Mouse (Mus musculus): ENCODE results near the gene Ctdsp2. TPM values are rescaled to one million over a fixed set of nuclear protein-coding genes. Genes with fewer than 3 reads are reported as not detected.

Ctdsp2 gene
- 49.2 and 49.5 TPM in 2 replicates for polyA plus RNA-seq (2016; fragmentation: Nextera tagmentation; extraction: Ambion mirVana)

DNA sequence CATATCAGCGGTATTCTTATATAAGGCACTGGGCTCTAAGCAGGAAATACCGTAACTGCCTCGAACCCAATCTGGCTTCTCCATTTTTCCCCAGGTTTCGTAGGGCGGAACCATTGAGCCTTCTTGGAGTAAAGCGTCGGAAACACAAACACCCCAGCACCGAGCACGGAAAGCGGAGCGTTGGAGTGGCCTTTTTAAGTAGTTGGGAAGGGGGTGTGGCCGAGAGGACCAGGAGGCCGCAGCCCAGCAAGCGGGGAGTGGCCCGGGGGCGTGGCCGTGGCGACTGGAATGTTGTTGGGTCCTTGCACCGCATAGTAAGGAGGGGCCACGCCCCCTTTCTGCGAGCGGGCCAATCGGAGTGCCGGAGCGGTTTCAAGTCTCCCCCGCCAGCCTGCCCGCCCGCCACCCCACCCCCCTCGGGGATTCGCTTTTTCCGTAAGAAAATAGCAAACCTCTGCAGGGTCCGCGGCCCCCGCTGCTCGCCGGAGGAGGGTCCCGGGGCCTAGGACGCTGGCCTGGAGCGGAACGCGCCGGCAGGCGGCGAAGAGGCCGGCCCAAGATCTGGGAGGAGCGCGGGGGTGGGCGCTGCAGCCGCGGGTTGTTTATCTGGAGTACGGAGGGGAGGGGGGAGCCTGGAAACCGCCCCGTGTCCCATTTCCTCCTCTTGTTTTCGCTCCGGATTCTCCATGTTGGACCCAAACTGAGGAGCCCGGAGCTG, at the start of gene Ctdsp2:
Gene Ctdsp2, plus strand, starts transcription at position 441 of the 718 bp plus-strand sequence.
- Histone ChIP-seq H3K4me3 (replicated peaks) (peak within 1 kb of the TSS; percentile 100), H3K4me1 (peaks cover 44% of the 10 kb centered on the region), H3K27ac (peak within 1 kb of the TSS; percentile 100), H3K36me3 (replicated peaks) (no peaks in the 10 kb centered on the region), H3K4me2 (peak within 1 kb of the TSS; percentile 95), H3K27me3 (peaks cover 7% of the 10 kb centered on the region; the same call in 1 of the 2 replicates), H3K9ac (peak within 1 kb of the TSS; percentile 99), H3K9me3 (no peaks in the 10 kb centered on the region)
- WGBS, result under 1% methylated on average over 56 of the region's 56 CpGs
- ATAC-seq (ENCODE audit: low FRiP score), result peak; percentile 94

DNA sequence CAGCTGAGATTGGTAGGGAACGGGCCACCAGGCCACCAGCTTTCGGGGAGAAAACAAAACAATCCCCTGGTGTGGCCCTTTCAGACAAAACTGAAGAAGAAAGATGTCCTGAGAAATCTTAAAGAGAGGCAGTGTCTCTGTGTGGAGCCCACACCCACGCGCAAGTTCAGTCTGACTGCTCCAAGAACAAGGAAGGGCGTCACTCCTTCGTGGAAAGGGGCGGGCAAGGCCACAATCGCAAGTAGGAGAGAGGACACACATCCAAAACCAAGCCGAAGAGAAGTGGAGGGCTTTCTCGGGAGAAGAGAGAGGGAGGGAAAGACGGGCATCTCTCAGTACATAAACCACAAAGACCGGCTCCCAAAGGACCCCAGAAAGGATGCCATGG, 49.7 kb upstream of the Ctdsp2 start:
- no peak for ATAC-seq (ENCODE audit: low FRiP score)
- Histone ChIP-seq H3K27me3 (0 out of 2 replicates have a peak, but pooled peaks cover 9% of the 10 kb centered on the region), H3K36me3 (replicated peaks) (no peaks in the 10 kb centered on the region), H3K4me1 (peaks cover 61% of the 10 kb centered on the region), H3K4me2 (peak overlapping the region; percentile 84), H3K4me3 (replicated peaks) (peak overlapping the region; percentile 51), H3K27ac (peak overlapping the region; percentile 85; the same call in 1 of the 2 replicates), H3K9me3 (0 out of 2 replicates have a peak, but pooled peaks cover 2% of the 10 kb centered on the region), H3K9ac (peak overlapping the region; percentile 65)
- 23% methylated on average over 12 of the region's 12 CpGs for whole genome bisulfite sequencing

DNA sequence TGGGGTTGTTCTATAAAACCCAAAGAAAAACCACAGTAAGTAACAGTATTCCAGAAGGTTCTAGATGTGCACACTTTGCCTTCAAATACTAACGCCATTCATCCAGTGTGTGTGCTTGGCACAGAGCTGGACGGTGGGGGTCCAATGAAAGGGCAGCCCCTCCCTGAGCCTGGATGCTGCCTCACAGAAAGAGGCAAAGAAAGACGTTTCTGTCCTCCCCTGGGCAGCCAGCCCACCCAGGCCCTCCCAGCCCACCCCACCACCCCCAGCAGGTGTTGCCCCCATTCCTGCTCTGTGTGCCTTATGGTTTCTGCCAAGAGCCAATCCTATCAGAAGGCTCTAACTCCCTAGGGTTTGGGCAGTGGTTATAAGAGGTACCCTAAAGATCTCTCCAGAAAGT, 49.0 kb upstream of the Ctdsp2 start:
- 0 out of 2 replicates have a peak overlapping the region, but pooled peaks have one; percentile 32 for H3K27ac ChIP-seq
- WGBS, result 34% methylated on average over 3 of the region's 3 CpGs

DNA sequence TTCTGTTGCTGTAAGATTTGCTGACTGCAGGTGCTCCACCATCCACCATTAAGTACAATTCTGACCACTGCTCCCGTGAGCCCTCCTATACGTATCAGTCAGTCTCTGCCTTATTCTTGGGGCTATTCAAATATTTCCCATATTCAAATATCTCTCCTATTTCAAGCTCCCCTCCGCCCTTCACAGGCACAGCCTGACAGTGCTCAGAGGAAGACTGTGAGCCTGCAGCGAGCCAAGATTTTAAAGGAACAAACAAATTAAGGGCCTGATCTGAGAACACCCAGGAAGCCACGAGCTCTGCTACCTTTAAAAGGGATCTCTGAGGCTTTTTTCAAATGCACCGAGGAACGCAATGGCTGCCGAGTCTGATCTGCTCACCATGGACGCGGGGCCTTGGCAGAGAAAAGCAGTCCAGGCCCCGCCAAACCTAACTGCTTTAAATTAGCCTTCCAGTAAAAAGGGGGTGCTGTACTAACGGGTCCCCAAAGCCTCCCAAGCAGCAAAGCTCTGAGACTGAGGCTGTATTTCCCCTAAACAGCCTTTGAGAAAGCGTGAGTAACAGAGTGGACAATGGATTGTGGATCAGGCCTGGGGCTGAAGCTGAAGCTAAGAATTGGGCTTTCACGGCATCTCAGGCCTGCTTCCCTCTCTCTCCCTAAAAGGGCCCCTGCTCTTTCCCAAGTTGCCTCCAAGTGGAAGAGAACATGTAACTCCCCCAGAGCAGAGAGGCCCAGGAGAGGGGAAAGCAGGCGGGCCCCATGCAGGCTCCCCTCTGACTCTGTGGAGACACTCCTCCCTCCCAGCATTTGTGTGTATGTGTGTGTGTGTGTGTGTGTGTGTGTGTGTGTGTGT, 48.0 kb upstream of the Ctdsp2 start:
- Histone ChIP-seq H3K36me3 (replicated peaks) (no peaks in the 10 kb centered on the region), H3K4me2 (peak overlapping the region; percentile 21), H3K27ac (peak overlapping the region; percentile 92), H3K9ac (peak overlapping the region; percentile 40; the same call in 1 of the 2 replicates), H3K4me3 (replicated peaks) (no peak overlapping the region), H3K9me3 (0 out of 2 replicates have a peak, but pooled peaks cover 2% of the 10 kb centered on the region), H3K4me1 (peaks cover 65% of the 10 kb centered on the region), H3K27me3 (0 out of 2 replicates have a peak, but pooled peaks cover 6% of the 10 kb centered on the region)
- peak; percentile 42; the same call in 1 of the 2 replicates for ATAC-seq (ENCODE audit: low FRiP score)
- 25% methylated on average over 15 of the region's 15 CpGs for WGBS

More for the DNA sequence above, 49.0 kb upstream of the Ctdsp2 start:
- Histone ChIP-seq H3K27me3 (0 out of 2 replicates have a peak, but pooled peaks cover 9% of the 10 kb centered on the region), H3K36me3 (replicated peaks) (no peaks in the 10 kb centered on the region), H3K4me1 (peaks cover 61% of the 10 kb centered on the region), H3K4me2 (no peak overlapping the region), H3K9me3 (0 out of 2 replicates have a peak, but pooled peaks cover 2% of the 10 kb centered on the region), H3K9ac (no peak overlapping the region), H3K4me3 (replicated peaks) (no peak overlapping the region)
- no peak for ATAC-seq (ENCODE audit: low FRiP score)

DNA sequence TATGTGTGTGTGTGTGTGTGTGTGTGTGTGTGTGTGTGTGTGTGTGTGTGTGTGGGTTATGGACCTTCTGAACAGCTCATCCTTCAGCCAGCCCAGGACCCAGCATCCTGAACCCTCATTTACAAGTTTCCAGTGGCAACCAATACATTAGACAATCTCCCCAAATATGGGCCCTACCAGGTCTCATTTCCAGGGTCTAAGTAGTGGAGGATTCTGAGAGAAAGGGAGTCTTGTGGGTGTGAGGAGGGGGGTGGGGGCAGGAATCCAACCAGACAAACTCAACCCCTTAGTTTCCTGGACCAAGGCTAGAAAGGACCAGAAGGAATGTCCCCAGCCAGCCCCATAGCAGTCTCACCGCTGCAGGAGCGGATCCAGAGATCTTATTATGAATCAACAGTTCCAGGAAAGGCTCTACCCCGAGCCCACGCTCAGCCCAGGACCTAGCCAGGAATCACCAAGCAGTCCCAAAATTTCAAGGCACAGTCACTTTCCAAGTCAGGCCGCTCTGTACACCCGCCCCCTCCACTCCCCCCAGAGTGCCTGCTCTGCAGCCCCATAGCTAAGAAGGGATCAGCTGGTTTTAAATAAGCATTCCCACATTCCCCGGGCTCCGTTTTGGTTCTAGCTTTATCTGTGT, 47.3 kb upstream of the Ctdsp2 start:
- no peak overlapping the region; the same call in 1 of the 2 replicates for H3K4me2 ChIP-seq
- ATAC-seq (ENCODE audit: low FRiP score), result no peak
- 0 out of 2 replicates have a peak overlapping the region, but pooled peaks have one; percentile 25 for H3K9ac ChIP-seq
- WGBS, result 66% methylated on average over 8 of the region's 8 CpGs
- H3K4me1 ChIP-seq, result peaks cover 63% of the 10 kb centered on the region
- H3K27ac ChIP-seq, result peak overlapping the region; percentile 92
- H3K36me3 ChIP-seq (replicated peaks), result no peaks in the 10 kb centered on the region
- H3K27me3 ChIP-seq, result no peaks in the 10 kb centered on the region
- H3K9me3 ChIP-seq, result 0 out of 2 replicates have a peak, but pooled peaks cover 2% of the 10 kb centered on the region
- no peak overlapping the region for H3K4me3 ChIP-seq (replicated peaks)

DNA sequence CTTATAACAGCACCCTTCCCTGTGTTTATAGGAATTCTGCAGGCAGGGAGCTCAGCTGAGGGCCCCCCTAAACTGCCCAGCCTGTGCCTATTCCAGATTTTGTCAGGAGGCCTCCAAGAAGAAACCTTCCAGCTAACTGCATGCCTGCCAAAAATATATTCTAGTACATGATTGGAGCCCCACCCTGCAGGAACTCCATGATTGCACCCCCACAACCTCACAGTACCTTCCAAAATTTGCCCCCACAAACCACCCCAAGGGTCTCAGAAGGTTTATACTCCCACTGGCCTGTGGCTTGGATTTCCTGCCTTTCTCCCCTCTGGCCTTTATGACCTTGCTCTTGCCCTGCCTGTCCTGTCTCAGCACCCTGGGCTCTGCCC, 46.8 kb upstream of the Ctdsp2 start:
- Histone ChIP-seq H3K9me3 (0 out of 2 replicates have a peak, but pooled peaks cover 2% of the 10 kb centered on the region), H3K4me2 (no peak overlapping the region), H3K36me3 (replicated peaks) (no peaks in the 10 kb centered on the region), H3K27ac (peak overlapping the region; percentile 92), H3K4me1 (peaks cover 59% of the 10 kb centered on the region), H3K4me3 (replicated peaks) (no peak overlapping the region), H3K27me3 (no peaks in the 10 kb centered on the region), H3K9ac (0 out of 2 replicates have a peak overlapping the region, but pooled peaks have one; percentile 25)
- ATAC-seq (ENCODE audit: low FRiP score), result no peak

DNA sequence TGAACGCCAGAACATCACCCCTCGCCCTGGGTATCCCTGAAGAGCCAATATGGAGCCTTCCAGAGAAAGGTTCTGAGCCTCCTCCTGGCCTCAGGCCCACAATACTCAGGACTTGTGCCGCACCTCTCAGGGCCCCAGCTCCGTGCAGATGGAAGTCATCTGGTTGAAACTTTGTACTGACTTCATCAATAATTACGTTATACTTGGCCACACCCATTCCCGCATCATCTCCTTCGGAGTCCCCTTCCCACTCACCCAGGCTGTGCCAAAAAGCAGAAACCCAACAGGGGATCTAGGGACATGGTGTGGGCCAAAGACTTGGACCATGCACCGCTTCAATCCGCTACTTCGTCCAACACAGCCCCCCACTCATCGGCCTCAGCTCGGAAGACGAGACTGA, 44.0 kb upstream of the Ctdsp2 start:
- no peak for ATAC-seq (ENCODE audit: low FRiP score)
- Histone ChIP-seq H3K9ac (no peak overlapping the region), H3K27ac (no peak overlapping the region), H3K4me2 (no peak overlapping the region), H3K4me3 (replicated peaks) (no peak overlapping the region), H3K9me3 (0 out of 2 replicates have a peak, but pooled peaks cover 2% of the 10 kb centered on the region), H3K36me3 (replicated peaks) (no peaks in the 10 kb centered on the region), H3K27me3 (no peaks in the 10 kb centered on the region), H3K4me1 (peaks cover 31% of the 10 kb centered on the region)
- 94% methylated on average over 13 of the region's 13 CpGs for WGBS

DNA sequence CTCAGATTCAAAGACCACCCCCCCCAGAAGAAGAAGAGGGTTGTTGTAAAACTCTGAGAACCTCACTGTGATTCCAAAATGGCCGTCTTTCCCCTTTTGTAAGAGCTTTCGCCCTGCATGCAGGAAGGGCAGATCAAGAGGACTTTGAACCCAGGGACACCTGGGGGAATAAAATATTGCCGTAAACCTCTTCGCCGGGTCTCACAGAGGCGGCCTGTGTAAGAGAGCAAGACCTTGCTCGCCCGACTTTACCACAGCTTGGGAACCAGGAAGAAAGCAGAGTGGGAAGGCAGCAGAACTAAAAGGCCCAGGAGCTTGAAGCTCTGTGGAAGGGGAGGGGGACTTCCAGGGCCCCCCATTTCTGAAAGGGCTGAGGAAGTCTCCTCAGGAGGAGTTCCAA, 43.4 kb upstream of the Ctdsp2 start:
- no peaks in the 10 kb centered on the region for H3K36me3 ChIP-seq (replicated peaks)
- 85% methylated on average over 8 of the region's 8 CpGs for WGBS
- H3K9me3 ChIP-seq, result 0 out of 2 replicates have a peak, but pooled peaks cover 2% of the 10 kb centered on the region
- no peak overlapping the region for H3K9ac ChIP-seq
- H3K4me1 ChIP-seq, result peaks cover 25% of the 10 kb centered on the region
- H3K4me2 ChIP-seq, result no peak overlapping the region
- no peaks in the 10 kb centered on the region for H3K27me3 ChIP-seq
- no peak overlapping the region for H3K4me3 ChIP-seq (replicated peaks)
- peak overlapping the region; percentile 63; the same call in 1 of the 2 replicates for H3K27ac ChIP-seq
- no peak for ATAC-seq (ENCODE audit: low FRiP score)

DNA sequence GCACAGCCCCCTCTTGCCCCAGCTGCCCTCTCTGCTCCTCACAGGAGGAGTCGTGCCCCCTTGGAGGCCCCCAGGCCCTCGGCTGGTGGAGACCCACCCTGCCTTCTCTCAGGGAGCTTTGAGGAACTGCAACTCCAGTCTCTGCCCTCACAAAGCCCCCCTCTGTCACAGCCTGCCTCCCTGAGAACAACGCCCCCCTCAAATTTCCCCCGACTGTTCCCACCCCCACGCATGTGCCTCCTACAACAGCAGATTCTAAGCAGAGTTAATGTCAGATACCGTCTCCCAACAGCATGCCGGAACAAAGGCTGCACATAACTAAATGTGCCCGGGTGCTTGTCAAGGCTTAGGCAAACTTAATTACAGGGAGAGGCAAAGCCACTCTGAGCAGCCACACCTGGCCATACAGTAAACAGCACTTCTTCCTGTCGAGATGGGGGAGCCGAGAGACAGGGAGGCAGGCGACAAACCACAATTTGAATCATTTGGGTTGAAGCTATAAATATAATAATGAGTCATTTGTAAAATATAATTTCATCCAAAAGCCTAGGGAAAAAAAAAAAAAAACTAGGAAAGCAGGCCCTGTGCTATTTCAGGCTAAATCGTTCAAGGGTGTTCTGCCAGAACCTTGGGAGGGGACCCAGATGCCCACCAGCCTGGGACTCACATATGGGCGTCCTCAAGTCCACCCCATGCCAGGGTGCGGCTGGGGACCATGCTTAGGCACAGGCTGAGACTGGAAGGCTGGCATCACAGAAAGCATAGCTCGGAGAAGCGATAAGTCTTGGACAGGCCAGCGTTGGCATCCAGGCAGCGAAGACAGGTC, 42.7 kb upstream of the Ctdsp2 start:
- Histone ChIP-seq H3K9ac (0 out of 2 replicates have a peak overlapping the region, but pooled peaks have one; percentile 12), H3K27ac (peak overlapping the region; percentile 63)
- no peak for ATAC-seq (ENCODE audit: low FRiP score)

DNA sequence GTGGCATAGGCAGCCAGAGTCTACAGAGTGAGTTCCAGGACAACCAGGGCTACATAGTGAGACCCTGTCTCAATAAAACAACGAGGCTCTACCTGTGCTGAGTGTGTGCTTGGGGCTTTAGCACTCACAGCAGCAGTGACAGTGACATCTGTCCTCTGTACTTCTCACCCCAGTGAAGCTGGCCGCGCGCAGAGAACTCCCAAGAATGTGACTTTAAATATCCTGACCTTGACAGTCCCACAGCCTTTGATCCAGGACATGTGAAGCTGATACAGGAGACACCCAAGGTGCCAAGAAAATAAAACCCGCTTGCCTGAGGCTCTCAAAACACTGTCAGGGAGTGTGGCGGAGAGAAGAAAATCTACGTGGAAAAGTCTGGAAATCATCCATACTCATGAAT, 37.6 kb upstream of the Ctdsp2 start:
- 79% methylated on average over 7 of the region's 7 CpGs for WGBS
- H3K27me3 ChIP-seq, result no peaks in the 10 kb centered on the region
- no peak for ATAC-seq (ENCODE audit: low FRiP score)
- H3K9ac ChIP-seq, result no peak overlapping the region
- no peaks in the 10 kb centered on the region for H3K9me3 ChIP-seq
- H3K4me2 ChIP-seq, result no peak overlapping the region
- no peaks in the 10 kb centered on the region for H3K4me1 ChIP-seq
- no peak overlapping the region for H3K4me3 ChIP-seq (replicated peaks)
- H3K36me3 ChIP-seq (replicated peaks), result no peaks in the 10 kb centered on the region
- no peak overlapping the region for H3K27ac ChIP-seq

More for the DNA sequence above, 42.7 kb upstream of the Ctdsp2 start:
- no peak overlapping the region for H3K4me2 ChIP-seq
- no peaks in the 10 kb centered on the region for H3K36me3 ChIP-seq (replicated peaks)
- H3K4me3 ChIP-seq (replicated peaks), result no peak overlapping the region
- peaks cover 19% of the 10 kb centered on the region for H3K4me1 ChIP-seq
- H3K9me3 ChIP-seq, result 0 out of 2 replicates have a peak, but pooled peaks cover 2% of the 10 kb centered on the region
- H3K27me3 ChIP-seq, result no peaks in the 10 kb centered on the region
- 60% methylated on average over 18 of the region's 18 CpGs for WGBS

DNA sequence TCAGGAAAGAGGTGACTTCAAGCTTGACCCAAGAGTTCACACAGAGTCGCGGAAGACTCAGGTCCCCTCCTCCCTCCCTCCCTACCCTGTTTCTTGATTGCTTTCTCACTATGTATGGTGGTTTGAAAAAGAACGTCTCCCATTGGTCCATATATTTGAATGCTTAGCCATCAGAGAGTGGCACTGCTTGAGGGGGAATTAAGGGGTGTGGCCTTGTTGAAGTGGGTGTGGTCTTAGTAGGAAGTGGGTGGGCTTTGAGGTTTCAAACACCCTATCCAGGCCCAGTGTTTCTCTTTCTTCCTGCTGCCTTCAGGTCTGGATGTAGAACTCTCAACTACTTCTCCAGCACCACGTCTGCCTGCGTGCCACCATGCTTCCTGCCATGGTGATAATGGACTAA, 33.0 kb upstream of the Ctdsp2 start:
- no peak overlapping the region for H3K4me2 ChIP-seq
- H3K9me3 ChIP-seq, result no peaks in the 10 kb centered on the region
- 92% methylated on average over 5 of the region's 5 CpGs for WGBS
- H3K27me3 ChIP-seq, result no peaks in the 10 kb centered on the region
- no peak overlapping the region for H3K4me3 ChIP-seq (replicated peaks)
- H3K36me3 ChIP-seq (replicated peaks), result no peaks in the 10 kb centered on the region
- H3K9ac ChIP-seq, result no peak overlapping the region
- H3K4me1 ChIP-seq, result no peaks in the 10 kb centered on the region
- H3K27ac ChIP-seq, result no peak overlapping the region
- no peak for ATAC-seq (ENCODE audit: low FRiP score)

Data from forebrain, embryonic 12.5 days (tissue).